Mouse (Mus musculus) large intestine, adult 2 months (tissue): ENCODE data around the gene Dmrtc1b. TPM values are rescaled to one million over a fixed set of nuclear protein-coding genes. Genes with fewer than 3 reads are reported as not detected.
"Not testable (repeated sequence)": the region's sequence is repeated elsewhere in the genome, so short reads cannot be mapped to it uniquely, and the experiment has no call there.

Experiments
- DNase-seq: peaks from one replicate; pipeline ENCODE4 v3.0.0-alpha.2; 2012; ENCODE audit warnings: low read depth, low spot score
- WGBS: fragments of 180-500 bp; shearing (Covaris S2); methylation state at CpG from one replicate; pipeline ENCODE4 v1.1.7; 2018; 5-methylcytosine and 5-hydroxymethylcytosine counted together
- polyA plus RNA-seq: library from polyadenylated mRNA; depleted of rRNA; stranded (reverse); fragments of >200 nt; gene quantifications from 2 replicates; pipeline ENCODE4 v1.2.3, GENCODE M21; 2012; rRNA removed

The Dmrtc1b gene
- polyA plus RNA-seq = not detected in 2 replicates

DNA sequence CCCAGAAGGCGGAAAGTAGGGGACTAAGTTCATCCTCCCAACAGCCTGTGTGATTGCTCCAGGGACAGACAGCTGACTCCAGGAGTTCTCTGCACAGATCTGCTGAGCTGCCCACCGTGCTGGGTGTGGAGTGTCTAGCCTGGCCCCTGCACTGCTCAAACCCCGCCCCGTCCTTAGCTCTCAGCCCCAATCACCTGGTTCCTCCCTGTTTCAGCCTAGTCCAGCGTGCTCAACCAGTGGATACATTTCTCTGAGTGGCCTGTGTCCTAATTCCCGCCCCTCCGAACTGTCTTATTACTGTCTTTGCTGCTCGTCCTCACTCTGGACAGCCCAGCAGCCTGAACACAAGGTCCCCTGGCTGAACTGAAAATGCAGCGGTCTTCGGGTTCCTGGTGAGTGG, at the start of gene Dmrtc1b, which contains the start of gene Gm9112:
Gene Dmrtc1b (plus strand): TSS at position 331 of the 400 bp plus-strand sequence.
Gene Gm9112 (minus strand): TSS at position 101 of the 400 bp plus-strand sequence.
- not testable (repeated sequence) for DNase-seq
- 66% methylated on average over 7 of the region's 10 CpGs for WGBS

DNA sequence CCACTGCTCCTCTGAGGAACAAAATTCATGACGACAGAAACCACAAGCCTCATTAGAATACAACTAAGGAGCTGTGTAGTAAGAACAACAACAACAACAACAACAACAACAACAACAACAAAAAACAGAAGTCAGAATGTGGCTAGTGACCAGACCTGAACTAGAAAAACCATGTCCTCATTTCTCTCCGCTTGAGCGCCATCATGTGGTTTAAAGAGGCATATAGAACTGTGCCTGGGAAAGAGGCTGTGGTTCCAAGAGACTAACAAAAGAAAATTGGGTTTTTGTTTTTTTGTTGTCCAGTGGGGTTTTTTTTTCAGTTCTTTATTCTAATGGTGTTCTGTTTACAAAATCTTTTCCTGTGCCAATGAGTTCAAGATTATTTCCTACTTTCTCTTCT, 47.0 kb upstream of the Dmrtc1b start:
- DNase-seq = no peak
- 24% methylated on average over 3 of the region's 3 CpGs for WGBS

DNA sequence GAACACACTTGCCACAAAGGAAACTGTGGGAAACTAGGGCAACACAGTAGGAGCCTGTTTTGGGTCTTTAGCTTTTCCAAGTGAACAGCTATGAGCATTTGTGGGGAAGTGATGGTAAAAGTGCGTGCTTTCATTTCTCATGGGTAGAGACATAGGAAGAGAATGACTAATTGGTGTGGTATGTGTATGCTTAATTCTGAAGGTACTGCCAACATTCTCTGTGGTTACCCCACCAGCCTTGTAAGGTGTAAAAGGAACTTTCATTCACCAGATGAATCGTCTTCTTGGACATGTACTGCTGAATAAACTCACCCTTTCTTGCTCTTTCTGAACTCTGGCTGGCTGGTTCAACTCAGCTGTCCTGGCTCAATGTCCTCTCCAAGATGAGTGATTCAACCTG, 41.0 kb upstream of the Dmrtc1b start:
- 84% methylated on average over 2 of the region's 2 CpGs for WGBS
- DNase-seq = no peak

DNA sequence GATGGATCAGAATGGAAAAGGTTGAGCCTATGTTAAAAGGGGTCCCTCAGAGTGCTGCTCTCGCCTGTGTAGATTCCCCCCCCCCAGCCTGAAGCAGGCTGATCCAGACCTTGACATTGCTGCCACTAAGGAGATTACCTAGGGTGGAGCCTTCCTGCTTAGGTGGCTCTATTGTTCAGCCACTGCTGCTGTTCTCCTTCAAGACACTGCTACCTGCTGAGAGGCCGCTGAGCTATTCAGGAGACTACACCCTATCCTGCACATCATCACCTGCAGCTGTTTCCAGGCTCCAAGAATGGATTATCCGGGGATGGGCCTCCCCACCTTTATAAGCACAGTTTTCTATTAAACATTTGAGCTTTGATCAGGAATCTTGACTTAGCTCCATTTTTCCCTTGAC, 23.0 kb upstream of the Dmrtc1b start:
- 43% methylated on average over 3 of the region's 3 CpGs for WGBS
- not testable (repeated sequence) for DNase-seq

DNA sequence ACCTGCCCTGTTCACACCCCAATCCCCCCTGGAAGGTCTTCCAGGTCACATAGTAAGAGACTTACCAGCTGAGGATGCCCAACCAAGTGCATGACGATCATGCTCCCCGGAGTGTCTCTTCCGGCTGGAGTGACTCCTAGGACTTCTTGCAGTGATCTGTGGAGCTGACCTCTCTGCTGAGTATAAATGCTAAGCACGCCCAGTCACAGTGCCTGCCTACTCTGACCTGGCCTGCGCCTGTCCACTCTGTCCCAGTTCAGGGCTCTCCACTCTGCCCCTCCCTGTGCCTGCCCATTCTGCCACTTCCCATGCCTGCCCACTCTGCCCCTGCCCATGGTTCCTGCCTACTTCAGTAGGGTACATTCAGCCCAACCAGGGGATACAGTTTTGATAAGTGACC, 20.8 kb upstream of the Dmrtc1b start, which contains the start of gene Gm3880:
Gene Gm3880 (minus strand): TSS at position 101 of the 400 bp plus-strand sequence.
- DNase-seq = not testable (repeated sequence)
- 79% methylated on average over 5 of the region's 5 CpGs for WGBS

DNA sequence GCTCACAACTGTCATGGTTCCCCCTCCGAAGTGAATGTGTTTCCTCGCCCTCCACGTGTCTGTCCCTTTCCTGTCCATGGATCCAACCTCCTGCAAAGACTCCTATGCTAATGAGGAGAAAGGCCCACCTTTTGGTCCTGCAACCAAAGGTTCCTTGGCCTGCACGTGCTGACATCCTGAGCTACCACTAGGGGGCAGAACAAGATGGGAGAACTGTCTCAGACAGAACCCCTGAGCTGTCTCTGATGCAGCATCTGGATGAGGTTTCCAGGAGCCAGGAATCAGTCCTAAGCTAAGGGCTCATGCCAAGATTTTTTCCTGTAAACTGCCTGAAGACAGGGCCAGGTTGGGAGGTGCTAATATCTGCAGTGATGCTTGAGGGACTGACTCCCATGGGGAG, 18.4 kb upstream of the Dmrtc1b start:
- 17% methylated on average over 4 of the region's 4 CpGs for WGBS
- not testable (repeated sequence) for DNase-seq

DNA sequence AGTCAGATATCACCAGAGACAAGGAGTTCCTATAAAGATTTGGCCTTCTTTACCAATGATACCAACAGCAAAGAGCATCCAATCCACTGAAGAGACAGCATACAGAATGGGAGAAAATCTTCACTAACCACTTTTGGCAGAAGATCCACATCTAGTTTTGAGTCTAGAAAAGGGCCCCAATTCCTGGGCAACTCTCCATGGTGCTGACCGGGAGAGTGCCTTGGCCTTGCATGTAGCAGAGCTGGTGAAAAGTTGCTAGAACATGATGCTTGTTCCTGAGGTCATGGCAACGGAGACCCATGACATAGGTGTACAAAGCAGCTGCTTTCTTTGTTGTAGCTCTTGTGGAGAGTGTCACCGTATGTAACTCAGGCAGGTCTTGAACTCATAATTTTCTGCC, 7.0 kb upstream of the Dmrtc1b start:
- 63% methylated on average over 3 of the region's 3 CpGs for WGBS

DNA sequence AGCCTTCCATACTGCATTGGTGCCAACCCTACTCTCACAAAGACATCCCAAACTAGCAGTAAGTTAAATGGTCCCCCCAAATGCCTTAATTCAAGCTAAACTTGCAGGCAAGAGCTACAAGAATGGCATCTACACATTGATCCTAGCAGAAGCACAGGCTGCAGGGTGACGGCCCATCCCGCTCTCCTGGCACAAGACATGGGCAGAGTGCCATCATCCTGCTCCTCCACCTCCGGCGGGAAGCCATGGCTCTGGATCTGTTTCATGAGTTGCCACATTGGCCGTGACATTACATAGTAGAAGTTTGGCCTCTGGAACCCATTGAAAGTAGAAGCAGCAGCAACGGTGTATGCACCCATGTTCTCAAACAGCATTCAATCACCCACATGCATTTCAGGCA, 16.6 kb downstream of the Dmrtc1b start:
- 90% methylated on average over 6 of the region's 6 CpGs for WGBS
- DNase-seq = not testable (repeated sequence)

More for the DNA sequence above, 7.0 kb upstream of the Dmrtc1b start:
- DNase-seq = not testable (repeated sequence)

Other genes starting within 250 kb of the Dmrtc1b start
- gene Hdac8, start 202.5 kb upstream of the Dmrtc1b start, polyA plus RNA-seq = 3.7 and 3.9 TPM in 2 replicates
- 2.4 TPM in 2 replicates for gene Phka1, start 63.6 kb upstream of the Dmrtc1b start, polyA plus RNA-seq
- not detected in 2 replicates for gene Gm3880, start 20.9 kb upstream of the Dmrtc1b start, polyA plus RNA-seq
- not detected in 2 replicates for gene Gm9112, start 230 bp upstream of the Dmrtc1b start, polyA plus RNA-seq
- not detected in 2 replicates for gene Dmrtc1c1, start 95.1 kb downstream of the Dmrtc1b start, polyA plus RNA-seq
- not detected in 2 replicates for gene Dmrtc1c2, start 146.8 kb downstream of the Dmrtc1b start, polyA plus RNA-seq
- not detected in 2 replicates for gene 1700031F05Rik, start 160.1 kb downstream of the Dmrtc1b start, polyA plus RNA-seq
- gene Dmrtc1a, start 200.8 kb downstream of the Dmrtc1b start, polyA plus RNA-seq = not detected in 2 replicates
- not detected in 2 replicates for gene 1700011M02Rik, start 201.0 kb downstream of the Dmrtc1b start, polyA plus RNA-seq
- gene 1700018G05Rik, start 220.5 kb downstream of the Dmrtc1b start, polyA plus RNA-seq = not detected in 2 replicates